Mouse (Mus musculus) ZHBTc4 (cell line): ENCODE results near the gene Olfr220.

Source experiments
- DNase-seq: peaks from one replicate; pipeline ENCODE4 v3.0.0-alpha.2; 2011; ENCODE audit warnings: low read depth, low spot score

The Olfr220 gene

DNA sequence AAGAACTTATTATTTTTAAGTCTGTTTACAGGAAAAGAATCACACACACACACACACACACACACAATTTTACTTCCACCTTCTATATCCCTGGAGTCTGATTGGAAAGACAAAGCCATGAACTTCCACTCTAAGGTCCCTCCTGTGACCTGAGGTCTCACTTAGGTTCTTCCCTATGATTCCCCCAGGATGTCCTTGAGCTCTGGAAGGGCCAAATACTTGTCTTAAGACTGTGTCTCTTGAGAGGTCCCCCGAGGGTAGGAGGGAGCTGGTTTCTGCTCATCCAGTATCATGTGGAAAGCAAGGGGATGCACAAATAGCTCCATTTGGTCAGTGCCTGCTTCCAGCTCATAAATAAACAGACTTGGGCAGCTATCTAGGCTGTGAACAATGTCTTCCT lies at the start of gene Olfr220:
Olfr220 (plus strand) TSS at position 301 of the 400 bp plus-strand sequence.
- DNase-seq: no peak

GRCm38 (mm10) chr1:174422959-174423358 lies 18.9 kb upstream of the Olfr220 start:
- DNase-seq: no peak

GRCm38 (mm10) chr1:174423764-174424163 lies 18.1 kb upstream of the Olfr220 start, which contains the start of gene Olfr414:
TSS of gene Olfr414 (plus strand) at chr1:174424064.
- DNase-seq: no peak

- DNase-seq: peak; percentile 62
These were observed 15.5 kb upstream of the Olfr220 start for GRCm38 (mm10) chr1:174426180-174426986.

- no peak for DNase-seq
These were observed 14.5 kb upstream of the Olfr220 start for GRCm38 (mm10) chr1:174427402-174427801.

- DNase-seq: no peak
These were observed 13.5 kb upstream of the Olfr220 start for GRCm38 (mm10) chr1:174428407-174428806.

- DNase-seq: no peak
These were observed 7.8 kb upstream of the Olfr220 start for GRCm38 (mm10) chr1:174434121-174434520.

DNA sequence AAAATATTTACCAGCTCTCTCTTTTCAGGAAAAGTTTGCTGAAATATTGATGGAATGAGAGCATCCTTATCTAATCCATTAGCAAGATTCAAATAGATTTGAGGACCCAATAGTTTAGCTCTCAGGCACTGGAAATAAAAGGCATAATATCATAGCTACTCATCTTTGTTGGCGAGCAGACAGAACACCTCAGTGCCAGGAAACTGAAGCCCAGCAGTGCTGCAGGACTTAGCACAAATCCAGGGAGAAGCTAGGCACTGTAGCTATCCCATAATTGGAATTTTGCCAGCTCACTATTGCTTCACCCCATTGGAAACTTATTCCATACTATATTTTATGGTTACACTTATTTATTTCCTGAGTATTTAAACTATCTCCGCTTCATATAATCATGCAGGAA lies 13.2 kb downstream of the Olfr220 start:
- DNase-seq: no peak

DNA sequence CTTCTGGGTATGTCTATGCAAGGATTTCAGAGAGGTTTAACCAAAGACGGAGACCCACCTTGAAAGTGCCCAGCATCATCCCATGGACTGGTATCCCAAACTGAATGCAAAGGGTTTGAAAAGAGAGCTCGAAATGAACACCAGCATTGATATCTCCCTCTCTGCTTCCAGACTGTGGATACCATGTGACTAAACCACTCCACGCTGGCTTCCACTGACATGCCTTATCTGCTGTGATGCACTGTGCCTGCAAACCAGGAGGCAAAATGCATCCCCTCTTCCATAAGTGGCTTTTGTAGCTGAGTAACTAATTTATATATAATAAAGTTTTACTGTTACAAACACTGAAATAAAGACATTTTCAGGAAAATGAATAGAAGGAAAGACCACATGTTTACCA lies 23.5 kb downstream of the Olfr220 start:
- DNase-seq: no peak

GRCm38 (mm10) chr1:174466240-174466639 lies 24.4 kb downstream of the Olfr220 start:
- DNase-seq: peak; percentile 29

DNA sequence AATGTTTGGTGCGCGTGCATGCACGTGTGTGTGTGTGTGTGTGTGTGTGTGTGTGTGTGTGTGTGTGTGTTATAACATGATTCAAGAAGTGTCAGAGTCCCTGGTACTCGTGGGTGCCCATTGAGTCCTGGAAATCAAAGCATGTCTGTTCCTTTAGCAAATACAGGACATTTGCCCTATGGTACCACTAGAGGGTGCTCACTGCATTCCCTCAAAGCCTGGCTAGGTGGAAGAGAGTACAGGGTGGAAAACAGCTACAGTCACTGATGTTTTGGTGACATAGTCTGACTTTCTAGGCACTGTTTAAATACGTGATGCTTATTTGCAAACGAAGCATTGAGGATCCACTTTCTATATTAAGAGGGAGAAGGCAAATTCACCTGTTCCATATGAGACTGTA lies 27.9 kb downstream of the Olfr220 start:
- DNase-seq: peak; percentile 74

DNA sequence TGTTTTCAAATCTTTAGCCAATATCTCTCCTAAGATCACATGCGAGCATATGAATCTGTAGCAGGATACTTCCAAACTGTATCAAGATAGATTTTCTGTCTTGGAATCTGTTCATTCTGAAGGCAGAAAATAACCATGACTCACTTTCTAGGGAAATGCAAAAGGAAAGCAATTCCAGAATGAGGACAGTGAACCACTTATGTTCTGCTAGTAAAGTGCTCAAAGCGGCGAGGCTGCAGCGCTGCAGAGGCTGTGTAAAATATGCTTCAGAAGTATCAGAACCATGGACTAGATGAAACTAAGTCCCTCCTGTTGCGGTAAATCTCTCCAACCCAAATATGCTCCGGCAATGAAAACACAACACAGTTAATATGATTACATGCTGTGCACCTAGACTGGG lies 40.7 kb downstream of the Olfr220 start:
- no peak for DNase-seq

GRCm38 (mm10) chr1:174500064-174500463 lies 58.2 kb downstream of the Olfr220 start:
- DNase-seq: no peak
